Mouse (Mus musculus) small intestine, adult 2 months (tissue): Measurements from ENCODE around the gene Eya4. TPM values are rescaled to one million over a fixed set of nuclear protein-coding genes. Genes with fewer than 3 reads are reported as not detected.

Experiments
- H3K27ac ChIP-seq: fragments of 200-500 bp; 2 replicates; pipeline ENCODE4 v1.5.1; 2012; ENCODE audit warnings: low read depth, low read length, control low read depth, inconsistent platforms; ENCODE audit not compliant: insufficient read depth
- H3K27me3 ChIP-seq: fragments of 200-500 bp; 2 replicates; pipeline ENCODE4 v1.6.1; 2012; ENCODE audit warnings: mild to moderate bottlenecking, moderate library complexity, low read length, inconsistent platforms; ENCODE audit not compliant: control insufficient read depth, insufficient read depth
- H3K36me3 ChIP-seq: fragments of 200-500 bp; 2 replicates; pipeline ENCODE4 v1.6.1; 2012; ENCODE audit warnings: mild to moderate bottlenecking, low read length, control low read depth, inconsistent platforms; ENCODE audit not compliant: control insufficient read depth, insufficient read depth
- H3K4me1 ChIP-seq: fragments of 200-500 bp; 2 replicates; pipeline ENCODE4 v1.6.1; 2012; ENCODE audit warnings: low read length, inconsistent platforms, mixed read lengths; ENCODE audit not compliant: control insufficient read depth, insufficient read depth, insufficient read length
- H3K4me3 ChIP-seq: fragments of 200-500 bp; 2 replicates; pipeline ENCODE4 v1.5.1; 2012; ENCODE audit warnings: low read depth, mild to moderate bottlenecking, control low read depth, inconsistent platforms, low read length, moderate library complexity
- CTCF ChIP-seq: fragments of 200-500 bp; IDR thresholded peaks from 2 replicates; pipeline ENCODE4 v1.5.1; 2012; ENCODE audit warnings: low read depth, mild to moderate bottlenecking, control low read depth, inconsistent platforms, low read length, moderate library complexity, mixed read lengths; ENCODE audit not compliant: insufficient replicate concordance, insufficient read length; ENCODE audit errors: extremely low read depth
- POLR2A ChIP-seq: fragments of 200-500 bp; IDR thresholded peaks from 2 replicates; pipeline ENCODE4 v1.6.1; 2012; ENCODE audit warnings: low read depth, mild to moderate bottlenecking, control low read depth, inconsistent platforms, low read length, moderate library complexity
- WGBS: fragments of 180-500 bp; shearing (Covaris S2); methylation state at CpG from one replicate; pipeline ENCODE4 v1.1.7; 2018; 5-methylcytosine and 5-hydroxymethylcytosine counted together
- polyA plus RNA-seq: library from polyadenylated mRNA; depleted of rRNA; stranded (reverse); fragments of >200 nt; gene quantifications from 2 replicates; pipeline ENCODE4 v1.2.3, GENCODE M21; 2012

Gene Eya4
- polyA plus RNA-seq, 1 experiment: 0.03 TPM

DNA sequence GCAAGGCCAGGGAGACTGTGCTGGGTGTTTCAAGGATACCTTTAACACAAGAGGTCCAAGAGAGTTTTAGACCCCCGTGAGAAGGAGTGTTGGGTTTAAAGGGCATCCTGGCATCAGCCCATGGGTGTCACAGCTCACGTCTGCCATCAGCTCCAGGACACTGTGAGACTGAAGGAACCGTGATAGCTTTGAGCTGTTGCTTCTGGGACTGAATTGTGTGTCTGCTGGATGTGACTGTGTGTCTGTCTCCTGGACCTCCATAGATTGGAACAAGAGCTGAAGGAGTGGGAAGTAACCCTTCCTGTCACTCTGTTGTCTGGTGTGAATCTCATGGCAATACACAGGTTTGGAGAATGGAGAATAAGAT is 289.9 kb downstream of the Eya4 start:
- H3K27me3 ChIP-seq: no peaks in the 10 kb centered on the region; the same call in 1 of the 2 replicates
- no peak overlapping the region for H3K4me3 ChIP-seq
- no peak overlapping the region for H3K27ac ChIP-seq

DNA sequence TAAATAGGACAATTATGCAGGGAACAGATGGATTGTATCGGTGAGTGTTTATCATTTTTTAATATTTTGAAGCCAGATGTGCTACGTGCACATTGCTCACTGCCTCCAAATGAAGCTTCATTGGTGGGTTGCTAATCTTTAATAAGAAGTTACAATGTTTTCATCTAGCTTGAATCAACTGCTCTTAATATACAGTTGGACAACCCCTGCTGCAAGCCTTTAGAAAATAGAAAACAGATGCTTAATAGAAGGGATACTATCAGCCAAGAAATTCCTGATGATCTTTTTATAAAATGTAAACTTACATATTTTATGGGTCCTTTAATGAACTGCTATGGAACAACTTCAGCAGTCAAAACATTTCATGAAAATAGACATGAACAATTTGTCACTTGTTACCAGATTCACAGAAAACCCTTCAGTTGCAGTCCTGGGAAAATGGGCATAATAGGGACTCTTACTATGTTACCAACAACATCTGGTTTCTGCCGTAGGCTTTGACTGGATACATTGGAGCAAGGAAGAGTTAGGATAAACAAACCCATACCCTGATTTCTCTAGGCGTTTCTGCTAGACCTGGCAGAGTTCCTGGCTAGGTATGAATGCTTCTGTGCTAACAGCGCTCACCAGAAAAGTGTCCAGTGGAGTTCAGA is 290.4 kb downstream of the Eya4 start:
- H3K27ac ChIP-seq: no peak overlapping the region

More for the DNA sequence above, 289.9 kb downstream of the Eya4 start:
- H3K36me3 ChIP-seq: no peaks in the 10 kb centered on the region
- WGBS: 64% methylated on average over 3 of the region's 3 CpGs
- no peaks in the 10 kb centered on the region for H3K4me1 ChIP-seq
- TF ChIP-seq POLR2A: no peak
- TF ChIP-seq CTCF: no peak

DNA sequence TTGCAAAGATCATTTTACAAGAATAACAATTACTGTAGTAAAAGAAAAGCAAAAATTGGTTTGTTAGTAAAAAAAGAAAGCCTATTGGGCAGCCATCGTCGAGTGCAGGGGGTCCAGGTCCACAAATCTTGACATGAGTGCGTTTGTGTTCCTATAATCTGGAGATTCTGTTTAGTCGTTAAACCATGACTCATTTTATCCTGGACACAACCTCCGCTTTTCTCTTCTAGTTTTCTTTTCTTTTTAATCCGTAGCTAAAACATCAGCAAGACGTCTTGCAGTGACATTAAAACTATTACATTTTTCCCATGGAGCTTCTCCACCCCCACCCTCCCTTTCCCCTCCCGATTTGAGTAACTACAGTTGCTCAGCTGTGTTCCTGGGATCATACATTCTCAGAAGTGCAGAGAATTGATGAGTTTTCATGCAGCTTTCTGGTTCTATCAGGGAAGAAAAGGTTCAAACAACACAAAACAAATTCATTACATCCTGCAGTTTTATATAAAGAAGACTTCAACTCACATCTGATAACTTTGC is 297.1 kb downstream of the Eya4 start:
- 65% methylated on average over 8 of the region's 8 CpGs for WGBS
- no peak overlapping the region for H3K4me3 ChIP-seq
- H3K27me3 ChIP-seq: no peaks in the 10 kb centered on the region
- no peaks in the 10 kb centered on the region for H3K4me1 ChIP-seq
- no peaks in the 10 kb centered on the region for H3K36me3 ChIP-seq
- TF ChIP-seq CTCF: no peak
- no peak for TF ChIP-seq POLR2A
- H3K27ac ChIP-seq: no peak overlapping the region

More for the DNA sequence above, 290.4 kb downstream of the Eya4 start:
- Histone ChIP-seq H3K4me1 (no peaks in the 10 kb centered on the region), H3K36me3 (no peaks in the 10 kb centered on the region), H3K27me3 (no peaks in the 10 kb centered on the region; the same call in 1 of the 2 replicates), H3K4me3 (no peak overlapping the region)
- 69% methylated on average over 5 of the region's 5 CpGs for WGBS
- TF ChIP-seq POLR2A (no peak), CTCF (no peak)
